ENCODE assay signal across 11 mouse cellular contexts in the genomic region with DNA sequence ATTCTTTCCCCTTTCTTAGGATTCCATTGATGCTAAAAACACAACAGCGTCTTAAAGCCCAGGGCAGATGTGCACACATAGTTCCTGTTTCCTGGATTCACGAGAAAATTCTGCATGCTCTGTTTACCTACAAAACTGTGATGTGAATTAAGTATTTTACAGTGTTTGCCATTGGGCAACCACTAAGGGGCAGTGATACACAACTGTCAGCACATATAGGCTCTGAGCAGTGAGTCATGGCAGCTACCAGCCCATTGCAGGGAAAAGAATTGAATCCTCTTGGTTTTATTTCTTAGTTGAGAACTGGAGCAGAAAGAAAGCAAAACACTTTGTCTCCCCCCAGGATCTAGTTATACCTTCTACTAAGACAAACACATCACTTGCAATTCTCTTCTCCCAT.
A peak's percentile ranks its signal among the peaks of the same experiment; 100 is the strongest.
DNase-seq lines count a peak whose midpoint lies in the region; ATAC-seq and TF ChIP-seq lines count a peak whose summit lies in the region.
"Had no signal": no experiment of that assay in that cellular context is flagged by ENCODE, and none has a peak within 500 bp of the region (broad histone marks: within the 10 kb centered on the region; RNA-seq: fewer than 3 reads in every experiment).

No protein-coding gene starts in this region.

- no peak overlapping the region for H3K4me2 ChIP-seq in forebrain, embryonic 11.5 days (ENCODE audit: low read depth, low read length, severe bottlenecking)
- H3K4me2 ChIP-seq in CH12.LX (ENCODE audit: insufficient read depth, low read depth, poor library complexity, severe bottlenecking): no peak overlapping the region
- H3K4me2 ChIP-seq in forebrain, embryonic 16.5 days (ENCODE audit: low read length): no peak overlapping the region
- no peak overlapping the region for H3K4me2 ChIP-seq in midbrain, embryonic 15.5 days

- WGBS in forebrain, embryonic 11.5 days: 52% methylated on average over 2 of the region's 2 CpGs
- WGBS in forebrain, embryonic 10.5 days: 68% methylated on average over 2 of the region's 2 CpGs
- 63% methylated on average over 2 of the region's 2 CpGs for WGBS in forebrain, embryonic 16.5 days
- 51% methylated on average over 2 of the region's 2 CpGs for WGBS in midbrain, embryonic 15.5 days

- TF ChIP-seq POLR2A in CH12.LX (IDR thresholded peaks at IDR 0.05; ENCODE audit: low read depth, low read length): no peak

- dilution Hi-C loops in CH12.LX (cut with MboI; ENCODE audit: extremely low pct_ligation_motif_present, extremely low pct_unique_long_range_greater_than_20kb, low sequenced_read_pairs): no loop called here

- peak in 1 of 2 experiments; percentile 72; a peak in 2 of 4 replicates for TF ChIP-seq CTCF in CH12.LX (conservative IDR thresholded peaks at IDR 0.05 in 1 of 2, IDR thresholded peaks at IDR 0.05 in 1 of 2; ENCODE audit: low read depth in 2 of 2, low read length in 2 of 2)

- no peak for DNase-seq in forebrain, embryonic 11.5 days (ENCODE audit: low spot score)
- no peak for DNase-seq in forebrain, embryonic 10.5 days (ENCODE audit: extremely low spot score, low spot score)
- peak; percentile 54 for DNase-seq in CH12.LX (ENCODE audit: extremely low read depth)
- DNase-seq in gastrocnemius, postnatal 25 days: no peak
- no peak for DNase-seq in adrenal gland, postnatal 14 days
- DNase-seq: cerebellum, adult 18-20 months; heart, postnatal 36 days had no signal

- peak; percentile 70; the same call in 1 of the 2 replicates for ATAC-seq in forebrain, embryonic 11.5 days (replicated peaks; ENCODE audit: low FRiP score)
- peak; percentile 81 for ATAC-seq in forebrain, embryonic 16.5 days
- ATAC-seq in midbrain, embryonic 15.5 days (replicated peaks): peak; percentile 84; the same call in 1 of the 2 replicates
- no peak for ATAC-seq in megakaryocyte-erythroid progenitor cell, adult 5-6 weeks (replicated peaks; ENCODE audit: low FRiP score, low TSS enrichment, poor library complexity, severe bottlenecking)
- ATAC-seq: activated CD4-positive, CD25-positive, alpha-beta regulatory T cell, adult 4 months had no signal

- H3K27ac ChIP-seq in forebrain, embryonic 11.5 days (ENCODE audit: low read depth, low read length): no peak overlapping the region
- no peak overlapping the region for H3K27ac ChIP-seq in forebrain, embryonic 10.5 days
- H3K27ac ChIP-seq in CH12.LX (ENCODE audit: insufficient read depth, low read depth): no peak overlapping the region
- H3K27ac ChIP-seq in forebrain, embryonic 16.5 days (ENCODE audit: low read length): no peak overlapping the region
- no peak overlapping the region for H3K27ac ChIP-seq in midbrain, embryonic 15.5 days

- H3K4me3 ChIP-seq in forebrain, embryonic 11.5 days (ENCODE audit: low read depth, low read length): no peak overlapping the region
- no peak overlapping the region for H3K4me3 ChIP-seq in forebrain, embryonic 10.5 days
- no peak overlapping the region for H3K4me3 ChIP-seq in CH12.LX (replicated peaks in 1 of 3; ENCODE audit: low read depth in 2 of 3, low read length in 2 of 3, poor library complexity in 1 of 3)
- H3K4me3 ChIP-seq in forebrain, embryonic 16.5 days (replicated peaks; ENCODE audit: low read length): no peak overlapping the region
- H3K4me3 ChIP-seq in midbrain, embryonic 15.5 days: no peak overlapping the region

- TF ChIP-seq RAD21 in CH12.LX (IDR thresholded peaks at IDR 0.05; ENCODE audit: low read depth, low read length): peak; percentile 92

- H3K9me3 ChIP-seq in forebrain, embryonic 11.5 days (ENCODE audit: control insufficient read depth, low read length): no peaks in the 10 kb centered on the region
- H3K9me3 ChIP-seq in forebrain, embryonic 10.5 days: no peaks in the 10 kb centered on the region
- H3K9me3 ChIP-seq in CH12.LX (replicated peaks; ENCODE audit: low read length): no peaks in the 10 kb centered on the region
- no peaks in the 10 kb centered on the region for H3K9me3 ChIP-seq in forebrain, embryonic 16.5 days (ENCODE audit: control insufficient read depth, low read length)
- no peaks in the 10 kb centered on the region for H3K9me3 ChIP-seq in midbrain, embryonic 15.5 days

- TF ChIP-seq EP300 in CH12.LX (IDR thresholded peaks at IDR 0.05; ENCODE audit: low read length): no peak

- no peaks in the 10 kb centered on the region for H3K36me3 ChIP-seq in forebrain, embryonic 11.5 days (ENCODE audit: control insufficient read depth, insufficient read depth, low read length)
- H3K36me3 ChIP-seq in forebrain, embryonic 10.5 days (replicated peaks): no peaks in the 10 kb centered on the region
- no peaks in the 10 kb centered on the region for H3K36me3 ChIP-seq in CH12.LX (replicated peaks in 1 of 2; ENCODE audit: control insufficient read depth in 1 of 2, insufficient read depth in 1 of 2, low read length in 1 of 2)
- H3K36me3 ChIP-seq in forebrain, embryonic 16.5 days (ENCODE audit: control insufficient read depth, insufficient read depth): no peaks in the 10 kb centered on the region
- no peaks in the 10 kb centered on the region for H3K36me3 ChIP-seq in midbrain, embryonic 15.5 days (replicated peaks)

- H3K79me2 ChIP-seq in CH12.LX (replicated peaks; ENCODE audit: control insufficient read depth, extremely low read depth, insufficient read depth, poor library complexity, severe bottlenecking): no peaks in the 10 kb centered on the region

- in situ Hi-C loops in CH12.LX (cut with MboI; ENCODE audit: low pct_ligation_motif_present, low pct_unique_long_range_greater_than_20kb, low sequenced_read_pairs): no loop called here

- no peaks in the 10 kb centered on the region for H3K27me3 ChIP-seq in forebrain, embryonic 11.5 days (ENCODE audit: control insufficient read depth, insufficient read depth, low read length)
- H3K27me3 ChIP-seq in forebrain, embryonic 10.5 days (ENCODE audit: poor library complexity, severe bottlenecking): no peaks in the 10 kb centered on the region
- no peaks in the 10 kb centered on the region for H3K27me3 ChIP-seq in CH12.LX (replicated peaks)
- H3K27me3 ChIP-seq in forebrain, embryonic 16.5 days (replicated peaks; ENCODE audit: control insufficient read depth, insufficient read depth, low read length): no peaks in the 10 kb centered on the region
- no peaks in the 10 kb centered on the region for H3K27me3 ChIP-seq in midbrain, embryonic 15.5 days (replicated peaks)

- no peak overlapping the region for H3K9ac ChIP-seq in forebrain, embryonic 11.5 days (ENCODE audit: low read length)
- no peak overlapping the region for H3K9ac ChIP-seq in CH12.LX (ENCODE audit: insufficient read depth, low read depth)
- no peak overlapping the region for H3K9ac ChIP-seq in forebrain, embryonic 16.5 days (replicated peaks; ENCODE audit: low read depth, low read length)
- H3K9ac ChIP-seq in midbrain, embryonic 15.5 days: no peak overlapping the region

- no peaks in the 10 kb centered on the region for H3K4me1 ChIP-seq in forebrain, embryonic 11.5 days (replicated peaks; ENCODE audit: control insufficient read depth, insufficient read depth, low read length)
- H3K4me1 ChIP-seq in forebrain, embryonic 10.5 days: peaks cover 9% of the 10 kb centered on the region
- peaks cover 0 to 12% of the 10 kb centered on the region in 2 experiments; a peak in 1 of 4 replicates for H3K4me1 ChIP-seq in CH12.LX (ENCODE audit: control insufficient read depth in 1 of 2, insufficient read depth in 2 of 2)
- peaks cover 3% of the 10 kb centered on the region; the same call in 1 of the 2 replicates for H3K4me1 ChIP-seq in forebrain, embryonic 16.5 days (replicated peaks; ENCODE audit: control insufficient read depth, insufficient read depth, low read length)
- H3K4me1 ChIP-seq in midbrain, embryonic 15.5 days: peaks cover 9% of the 10 kb centered on the region; the same call in 1 of the 2 replicates

TF ChIP-seq in CH12.LX, 34 proteins besides CTCF, POLR2A, EP300 and RAD21:
- TF ChIP-seq ELF1 (IDR thresholded peaks at IDR 0.05; ENCODE audit: low read depth, low read length) (0 out of 2 replicates have a peak, but pooled peaks have one; percentile 11), HCFC1 (IDR thresholded peaks at IDR 0.05; ENCODE audit: low read depth, low read length) (no peak), MYC (IDR thresholded peaks at IDR 0.05; ENCODE audit: low read depth, low read length) (no peak), PAX5 (IDR thresholded peaks at IDR 0.05; ENCODE audit: low read length) (no peak), CHD2 (IDR thresholded peaks at IDR 0.05; ENCODE audit: low read length) (no peak), SMC3 (IDR thresholded peaks at IDR 0.05; ENCODE audit: low read depth, low read length) (peak; percentile 71), JUND (conservative IDR thresholded peaks at IDR 0.05; ENCODE audit: low read depth, low read length) (0 out of 2 replicates have a peak, but pooled peaks have one; percentile 23), MAZ (IDR thresholded peaks at IDR 0.05; ENCODE audit: low read depth, low read length) (no peak), MXI1 (IDR thresholded peaks at IDR 0.05; ENCODE audit: low read depth, low read length) (no peak), TBP (conservative IDR thresholded peaks at IDR 0.05; ENCODE audit: low read depth, low read length) (no peak), E2F4 (IDR thresholded peaks at IDR 0.05; ENCODE audit: insufficient replicate concordance, low read depth, low read length) (no peak)
TF ChIP-seq in CH12.LX: peak in this region for 3.
